Mouse (Mus musculus) midbrain, embryonic 14.5 days (tissue): Measurements from ENCODE around the gene Hspa1a. TPM values are rescaled to one million over a fixed set of nuclear protein-coding genes. Genes with fewer than 3 reads are reported as not detected.
"Not testable (repeated sequence)": the region's sequence is repeated elsewhere in the genome, so short reads cannot be mapped to it uniquely, and the experiment has no call there.

Experiments used
- ATAC-seq: fragments of 200-750 bp; cut with Nextera tagmentation; 2 replicates; pipeline ENCODE4 v1.8.0; 2017; ENCODE audit warnings: moderate number of reproducible peaks, moderate library complexity; ENCODE audit not compliant: low FRiP score, low TSS enrichment
- DNase-seq: peaks from one replicate; pipeline ENCODE4 v3.0.0-alpha.2; 2015
- H3K27ac ChIP-seq: fragments of 300-500 bp; sonication (generic); replicated peaks from 2 replicates; pipeline ENCODE4 v1.5.1; 2014; ENCODE audit warnings: mild to moderate bottlenecking, low read depth, low read length, moderate library complexity
- H3K27me3 ChIP-seq: fragments of 300-500 bp; sonication (generic); 2 replicates; pipeline ENCODE4 v1.6.1; 2014; ENCODE audit warnings: low read length, control low read depth, mixed read lengths; ENCODE audit not compliant: control insufficient read depth, insufficient read depth
- H3K36me3 ChIP-seq: fragments of 300-500 bp; sonication (generic); 2 replicates; pipeline ENCODE4 v1.6.1; 2014; ENCODE audit warnings: low read length, control low read depth; ENCODE audit not compliant: control insufficient read depth, insufficient read depth
- H3K4me1 ChIP-seq: fragments of 300-500 bp; sonication (generic); 2 replicates; pipeline ENCODE4 v1.6.1; 2014; ENCODE audit warnings: mild to moderate bottlenecking, antibody characterized with exemption, low read length, control low read depth; ENCODE audit not compliant: control insufficient read depth, insufficient read depth
- H3K4me2 ChIP-seq: fragments of 300-500 bp; sonication (generic); 2 replicates; pipeline ENCODE4 v1.6.1; 2014; ENCODE audit warnings: mild to moderate bottlenecking, low read length, moderate library complexity
- H3K4me3 ChIP-seq: fragments of 300-500 bp; sonication (generic); replicated peaks from 2 replicates; pipeline ENCODE4 v1.5.1; 2014; ENCODE audit warnings: low read depth, low read length
- H3K9ac ChIP-seq: fragments of 300-500 bp; sonication (generic); replicated peaks from 2 replicates; pipeline ENCODE4 v1.6.1; 2014; ENCODE audit warnings: mild to moderate bottlenecking, low read length, moderate library complexity
- H3K9me3 ChIP-seq: fragments of 300-500 bp; sonication (generic); 2 replicates; pipeline ENCODE4 v1.6.1; 2016; ENCODE audit warnings: low read length, control low read depth, mixed read lengths; ENCODE audit not compliant: control insufficient read depth
- WGBS: fragments of 180-500 bp; shearing (Covaris S2); extraction: QIAGEN DNeasy Blood & Tissue Kit; methylation state at CpG from one replicate; pipeline ENCODE4 v1.1.7; 2014; 5-methylcytosine and 5-hydroxymethylcytosine counted together
- polyA plus RNA-seq: library from polyadenylated mRNA; unstranded; fragments of >200 nt; fragmentation: Nextera tagmentation; extraction: Ambion mirVana; gene quantifications from 2 replicates; pipeline ENCODE4 v1.2.1, GENCODE M21; 2014

Hspa1a gene
- polyA plus RNA-seq, 1 experiment from 2014 or later = 5.6 TPM

GRCm38 (mm10) chr17:34978239-34978638 lies 6.3 kb upstream of the Hspa1a start:
- no peak overlapping the region for H3K9ac ChIP-seq
- DNase-seq = no peak

DNA sequence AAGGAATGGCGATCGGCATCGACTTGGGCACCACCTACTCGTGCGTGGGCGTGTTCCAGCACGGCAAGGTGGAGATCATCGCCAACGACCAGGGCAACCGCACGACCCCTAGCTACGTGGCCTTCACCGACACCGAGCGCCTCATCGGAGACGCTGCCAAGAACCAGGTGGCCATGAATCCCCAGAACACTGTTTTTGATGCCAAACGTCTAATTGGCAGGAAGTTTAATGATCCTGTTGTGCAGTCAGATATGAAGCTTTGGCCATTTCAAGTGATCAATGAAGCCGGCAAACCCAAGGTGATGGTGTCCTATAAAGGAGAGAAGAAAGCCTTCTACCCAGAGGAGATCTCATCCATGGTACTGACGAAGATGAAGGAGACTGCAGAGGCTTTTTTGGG lies 5.0 kb upstream of the Hspa1a start:
- H3K36me3 ChIP-seq = 0 out of 2 replicates have a peak, but pooled peaks cover 2% of the 10 kb centered on the region
- DNase-seq (no peak), ATAC-seq (no peak)
- H3K27me3 ChIP-seq = no peaks in the 10 kb centered on the region
- H3K27ac ChIP-seq = no peak overlapping the region
- H3K9me3 ChIP-seq = no peaks in the 10 kb centered on the region
- H3K4me1 ChIP-seq = peaks cover 10% of the 10 kb centered on the region
- H3K4me2 ChIP-seq = no peak overlapping the region
- WGBS = 96% methylated on average over 20 of the region's 20 CpGs
- no peak overlapping the region for H3K9ac ChIP-seq
- H3K4me3 ChIP-seq = no peak overlapping the region

More at GRCm38 (mm10) chr17:34978239-34978638, 6.3 kb upstream of the Hspa1a start:
- Histone ChIP-seq H3K4me1 (peaks cover 12% of the 10 kb centered on the region), H3K4me3 (no peak overlapping the region), H3K4me2 (no peak overlapping the region), H3K9me3 (no peaks in the 10 kb centered on the region), H3K27ac (no peak overlapping the region), H3K36me3 (0 out of 2 replicates have a peak, but pooled peaks cover 2% of the 10 kb centered on the region), H3K27me3 (no peaks in the 10 kb centered on the region)
- no peak for ATAC-seq
- WGBS = 91% methylated on average over 27 of the region's 27 CpGs

DNA sequence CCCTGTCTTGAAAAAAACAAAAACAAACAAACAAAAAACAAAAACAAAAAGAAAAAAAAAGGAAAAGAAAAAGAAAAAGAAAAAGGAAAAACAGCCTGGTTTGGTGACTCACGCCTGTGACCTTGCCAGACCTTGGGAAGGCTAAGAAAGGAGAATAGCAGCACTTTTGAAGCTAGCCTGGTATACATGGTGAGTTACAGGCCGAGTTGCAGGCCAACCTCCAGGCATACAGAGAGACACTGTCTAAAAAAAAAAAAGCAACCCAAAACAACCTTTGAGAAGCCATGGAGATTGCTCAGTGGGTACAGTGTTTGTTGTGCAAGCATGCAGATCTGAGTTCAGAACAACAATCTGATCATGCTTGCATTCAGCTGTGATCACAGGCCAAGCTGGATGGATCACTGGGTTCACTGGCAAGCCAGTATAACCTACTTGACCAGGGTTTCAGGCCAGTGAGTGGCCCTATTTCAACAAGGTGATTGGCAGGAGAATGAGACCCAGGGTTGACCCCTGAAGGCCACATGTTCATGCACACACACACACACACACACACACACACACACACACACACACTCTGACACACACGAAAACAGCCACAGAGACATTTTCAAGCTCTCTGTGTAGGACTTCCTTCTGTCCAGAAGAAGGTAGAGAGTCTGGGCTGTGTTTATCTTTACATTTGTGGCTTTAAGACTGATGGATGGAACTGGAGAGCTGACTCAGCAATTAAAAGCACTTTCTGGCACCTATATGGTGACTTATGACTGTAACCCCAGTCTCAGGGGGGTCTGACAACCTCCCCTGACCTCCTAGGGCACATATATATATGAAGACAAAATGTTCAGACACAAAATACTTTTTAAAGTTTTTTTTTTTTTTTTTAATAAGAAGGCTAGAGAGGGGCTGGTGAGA lies 3.9 kb upstream of the Hspa1a start:
- Histone ChIP-seq H3K4me2 (no peak overlapping the region), H3K36me3 (0 out of 2 replicates have a peak, but pooled peaks cover 2% of the 10 kb centered on the region), H3K4me3 (no peak overlapping the region), H3K4me1 (peaks cover 6% of the 10 kb centered on the region), H3K27ac (no peak overlapping the region), H3K27me3 (no peaks in the 10 kb centered on the region), H3K9me3 (no peaks in the 10 kb centered on the region), H3K9ac (no peak overlapping the region)
- WGBS = 86% methylated on average over 3 of the region's 3 CpGs
- no peak for DNase-seq
- no peak for ATAC-seq

DNA sequence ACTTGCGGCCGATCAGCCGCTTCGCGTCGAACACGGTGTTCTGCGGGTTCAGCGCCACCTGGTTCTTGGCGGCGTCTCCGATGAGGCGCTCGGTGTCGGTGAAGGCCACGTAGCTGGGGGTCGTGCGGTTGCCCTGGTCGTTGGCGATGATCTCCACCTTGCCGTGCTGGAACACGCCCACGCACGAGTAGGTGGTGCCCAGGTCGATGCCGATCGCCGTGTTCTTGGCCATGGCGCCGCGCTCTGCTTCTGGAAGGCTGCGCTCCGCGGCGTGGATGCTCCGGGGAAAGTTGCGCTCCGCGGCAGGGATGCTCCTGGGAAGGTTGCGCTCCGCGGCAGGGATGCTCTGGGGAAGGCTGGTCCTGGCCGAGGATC lies 275 bp downstream of the Hspa1a start:
- WGBS = 2% methylated on average over 21 of the region's 43 CpGs
- H3K27ac ChIP-seq, H3K9ac ChIP-seq, DNase-seq, H3K4me1 ChIP-seq, H3K9me3 ChIP-seq, H3K36me3 ChIP-seq: not testable (repeated sequence)
- H3K27me3 ChIP-seq = peaks cover 18% of the 10 kb centered on the region
- peak overlapping the region; percentile 72 for H3K4me2 ChIP-seq
- peak; percentile 53; the same call in 1 of the 2 replicates for ATAC-seq
- peak overlapping the region; percentile 34 for H3K4me3 ChIP-seq

- not testable (repeated sequence) for H3K9ac ChIP-seq, H3K4me1 ChIP-seq, DNase-seq, ATAC-seq, H3K4me2 ChIP-seq, H3K27ac ChIP-seq, H3K36me3 ChIP-seq, H3K9me3 ChIP-seq, H3K4me3 ChIP-seq
- peaks cover 18% of the 10 kb centered on the region for H3K27me3 ChIP-seq
- WGBS = 40% methylated on average over 25 of the region's 37 CpGs
These were observed 1.1 kb downstream of the Hspa1a start for GRCm38 (mm10) chr17:34970850-34971249.

- DNase-seq, H3K36me3 ChIP-seq, ATAC-seq, H3K4me2 ChIP-seq, H3K9ac ChIP-seq, H3K9me3 ChIP-seq, H3K27ac ChIP-seq, H3K4me1 ChIP-seq, H3K4me3 ChIP-seq: not testable (repeated sequence)
- peaks cover 18% of the 10 kb centered on the region for H3K27me3 ChIP-seq
- WGBS = 68% methylated on average over 6 of the region's 11 CpGs
These were observed 2.1 kb downstream of the Hspa1a start, which contains the start of gene Gm20481 for GRCm38 (mm10) chr17:34969822-34970221. Gene Gm20481, plus strand, starts transcription at chr17:34969912.

DNA sequence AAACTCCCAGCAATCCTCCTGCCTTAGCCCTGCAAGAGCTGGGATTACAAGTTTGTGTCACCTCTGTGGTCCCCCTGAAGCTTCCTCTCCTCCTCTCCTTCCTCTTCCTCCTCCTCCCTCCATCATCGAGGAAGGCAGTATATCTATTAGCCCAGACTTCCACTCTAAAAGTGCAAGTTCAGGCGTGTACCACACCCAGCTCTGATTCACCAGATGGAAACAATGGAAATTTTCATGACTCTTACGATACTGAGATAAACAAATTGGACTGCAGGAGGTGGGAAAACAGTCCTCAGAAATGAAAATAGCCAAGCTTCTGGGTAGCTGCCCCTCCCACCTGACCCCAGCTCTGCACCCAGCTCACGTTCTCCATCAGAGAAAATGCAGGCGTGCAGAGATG lies 6.3 kb downstream of the Hspa1a start:
- Histone ChIP-seq H3K27ac (no peak overlapping the region), H3K9me3 (no peaks in the 10 kb centered on the region), H3K4me3 (no peak overlapping the region), H3K4me2 (no peak overlapping the region), H3K36me3 (no peaks in the 10 kb centered on the region), H3K27me3 (peaks cover 18% of the 10 kb centered on the region), H3K9ac (no peak overlapping the region), H3K4me1 (no peaks in the 10 kb centered on the region)
- WGBS = 84% methylated on average over 5 of the region's 5 CpGs
- DNase-seq (no peak), ATAC-seq (no peak)

- Histone ChIP-seq H3K27ac (no peak overlapping the region), H3K9me3 (no peaks in the 10 kb centered on the region), H3K4me2 (no peak overlapping the region), H3K4me3 (no peak overlapping the region), H3K4me1 (0 out of 2 replicates have a peak, but pooled peaks cover 2% of the 10 kb centered on the region), H3K36me3 (no peaks in the 10 kb centered on the region), H3K9ac (peak overlapping the region; percentile 1; the same call in 1 of the 2 replicates), H3K27me3 (peaks cover 16% of the 10 kb centered on the region)
- WGBS = 4% methylated on average over 1 of the region's 1 CpGs
- ATAC-seq (no peak), DNase-seq (no peak)
These were observed 7.3 kb downstream of the Hspa1a start for GRCm38 (mm10) chr17:34964640-34965049.

GRCm38 (mm10) chr17:34962841-34963240 lies 9.1 kb downstream of the Hspa1a start:
- DNase-seq (no peak), ATAC-seq (no peak)
- H3K4me2 ChIP-seq = no peak overlapping the region
- H3K27ac ChIP-seq = no peak overlapping the region
- 0 out of 2 replicates have a peak, but pooled peaks cover 5% of the 10 kb centered on the region for H3K4me1 ChIP-seq
- no peak overlapping the region for H3K9ac ChIP-seq
- no peaks in the 10 kb centered on the region; the same call in 1 of the 2 replicates for H3K27me3 ChIP-seq
- no peak overlapping the region for H3K4me3 ChIP-seq
- no peaks in the 10 kb centered on the region for H3K9me3 ChIP-seq
- 50% methylated on average over 1 of the region's 1 CpGs for WGBS
- no peaks in the 10 kb centered on the region for H3K36me3 ChIP-seq
